In genomic region chr9:118401170-118401569, GRCm38 (mm10) we compare ENCODE assay signal across 17 mouse cellular contexts.
A peak's percentile ranks its signal among the peaks of the same experiment; 100 is the strongest.
DNase-seq lines count a peak whose midpoint lies in the region; ATAC-seq and TF ChIP-seq lines count a peak whose summit lies in the region.
"Had no signal": no experiment of that assay in that cellular context is flagged by ENCODE, and none has a peak within 500 bp of the region (broad histone marks: within the 10 kb centered on the region; RNA-seq: fewer than 3 reads in every experiment).

No protein-coding gene starts in this region.

- no peak overlapping the region for H3K9ac ChIP-seq in forebrain, embryonic 11.5 days (ENCODE audit: low read length)
- no peak overlapping the region for H3K9ac ChIP-seq in forebrain, embryonic 12.5 days
- no peak overlapping the region for H3K9ac ChIP-seq in liver, embryonic 14.5 days (replicated peaks)
- H3K9ac ChIP-seq in liver, embryonic 12.5 days: no peak overlapping the region
- H3K9ac ChIP-seq: liver, embryonic 15.5 days had no signal

- H3K27me3 ChIP-seq in forebrain, embryonic 11.5 days (ENCODE audit: control insufficient read depth, insufficient read depth, low read length): no peaks in the 10 kb centered on the region
- no peaks in the 10 kb centered on the region; the same call in 1 of the 2 replicates for H3K27me3 ChIP-seq in forebrain, embryonic 12.5 days
- no peaks in the 10 kb centered on the region for H3K27me3 ChIP-seq in liver, embryonic 14.5 days (ENCODE audit: control insufficient read depth, insufficient read depth, low read length)
- H3K27me3 ChIP-seq in liver, embryonic 12.5 days (replicated peaks): no peaks in the 10 kb centered on the region
- H3K27me3 ChIP-seq in thymus, adult 2 months (ENCODE audit: control insufficient read depth, insufficient read depth, low read length): no peaks in the 10 kb centered on the region
- H3K27me3 ChIP-seq: liver, embryonic 15.5 days; Patski had no signal

- no peak for TF ChIP-seq CTCF in liver, embryonic 14.5 days (IDR thresholded peaks at IDR 0.05; ENCODE audit: low read depth)
- no peak for TF ChIP-seq CTCF in thymus, adult 2 months (IDR thresholded peaks at IDR 0.05; ENCODE audit: borderline replicate concordance, control insufficient read depth, extremely low read depth, insufficient read depth, low read length, poor library complexity)

- no peak overlapping the region for H3K4me2 ChIP-seq in forebrain, embryonic 11.5 days (ENCODE audit: low read depth, low read length, severe bottlenecking)
- no peak overlapping the region for H3K4me2 ChIP-seq in forebrain, embryonic 12.5 days
- H3K4me2 ChIP-seq in liver, embryonic 14.5 days (ENCODE audit: low read depth): no peak overlapping the region
- no peak overlapping the region for H3K4me2 ChIP-seq in liver, embryonic 12.5 days
- H3K4me2 ChIP-seq: liver, embryonic 15.5 days had no signal

- H3K27ac ChIP-seq in forebrain, embryonic 11.5 days (ENCODE audit: low read depth, low read length): no peak overlapping the region
- no peak overlapping the region for H3K27ac ChIP-seq in forebrain, embryonic 12.5 days
- no peak overlapping the region for H3K27ac ChIP-seq in liver, embryonic 14.5 days
- H3K27ac ChIP-seq in liver, embryonic 12.5 days: no peak overlapping the region
- peak overlapping the region; percentile 57; the same call in 1 of the 2 replicates for H3K27ac ChIP-seq in thymus, adult 2 months (ENCODE audit: control insufficient read depth, insufficient read depth, low read length)
- H3K27ac ChIP-seq: heart, embryonic 10.5 days; hindbrain, embryonic 10.5 days; liver, embryonic 15.5 days had no signal

- intact Hi-C loops in heart, postnatal 10 days (cut with DNase I): no loop called here

- no peaks in the 10 kb centered on the region for H3K36me3 ChIP-seq in forebrain, embryonic 11.5 days (ENCODE audit: control insufficient read depth, insufficient read depth, low read length)
- H3K36me3 ChIP-seq in forebrain, embryonic 12.5 days (replicated peaks): no peaks in the 10 kb centered on the region
- no peaks in the 10 kb centered on the region for H3K36me3 ChIP-seq in liver, embryonic 14.5 days (replicated peaks; ENCODE audit: control insufficient read depth, insufficient read depth, low read depth)
- no peaks in the 10 kb centered on the region for H3K36me3 ChIP-seq in liver, embryonic 12.5 days
- H3K36me3 ChIP-seq in thymus, adult 2 months (ENCODE audit: control insufficient read depth, insufficient read depth, low read length): no peaks in the 10 kb centered on the region
- H3K36me3 ChIP-seq: heart, embryonic 10.5 days; hindbrain, embryonic 10.5 days; liver, embryonic 15.5 days had no signal

- no peak for TF ChIP-seq POLR2A in thymus, adult 2 months (IDR thresholded peaks at IDR 0.05; ENCODE audit: control insufficient read depth, extremely low read depth, insufficient read depth, low read length, poor library complexity)

- H3K9me3 ChIP-seq in forebrain, embryonic 11.5 days (ENCODE audit: control insufficient read depth, low read length): no peaks in the 10 kb centered on the region
- no peaks in the 10 kb centered on the region for H3K9me3 ChIP-seq in forebrain, embryonic 12.5 days
- no peaks in the 10 kb centered on the region for H3K9me3 ChIP-seq in liver, embryonic 14.5 days (ENCODE audit: control insufficient read depth, low read length)
- H3K9me3 ChIP-seq in liver, embryonic 12.5 days (replicated peaks): no peaks in the 10 kb centered on the region
- H3K9me3 ChIP-seq: heart, embryonic 10.5 days; hindbrain, embryonic 10.5 days; liver, embryonic 15.5 days had no signal

- H3K4me1 ChIP-seq in forebrain, embryonic 11.5 days (replicated peaks; ENCODE audit: control insufficient read depth, insufficient read depth, low read length): no peaks in the 10 kb centered on the region
- no peaks in the 10 kb centered on the region for H3K4me1 ChIP-seq in forebrain, embryonic 12.5 days
- 0 out of 4 replicates have a peak, but pooled peaks cover 0 to 2% of the 10 kb centered on the region in 2 experiments for H3K4me1 ChIP-seq in liver, embryonic 14.5 days (replicated peaks; ENCODE audit: control insufficient read depth in 2 of 2, insufficient read depth in 2 of 2, low read length in 1 of 2)
- no peaks in the 10 kb centered on the region for H3K4me1 ChIP-seq in liver, embryonic 12.5 days
- H3K4me1 ChIP-seq in thymus, adult 2 months (replicated peaks; ENCODE audit: control insufficient read depth, insufficient read depth, low read length): peaks cover 52% of the 10 kb centered on the region
- H3K4me1 ChIP-seq: heart, embryonic 10.5 days; liver, embryonic 15.5 days had no signal

- no peak for TF ChIP-seq EP300 in liver, embryonic 14.5 days (IDR thresholded peaks at IDR 0.05; ENCODE audit: low read depth)

- 0 out of 2 replicates have a peak, but pooled peaks have one; percentile 18 for ATAC-seq in forebrain, embryonic 11.5 days (replicated peaks; ENCODE audit: low FRiP score)
- no peak for ATAC-seq in forebrain, embryonic 12.5 days (ENCODE audit: low FRiP score)
- ATAC-seq in liver, embryonic 14.5 days (ENCODE audit: insufficient read depth): 0 out of 2 replicates have a peak, but pooled peaks have one; percentile 13
- ATAC-seq in liver, embryonic 12.5 days: no peak; the same call in 1 of the 2 replicates
- ATAC-seq: Patski had no signal

- DNase-seq in forebrain, embryonic 11.5 days (ENCODE audit: low spot score): no peak
- no peak for DNase-seq in liver, embryonic 14.5 days (ENCODE audit: low read depth in 3 of 3, low spot score in 3 of 3)
- DNase-seq in thymus, adult 2 months: no peak
- DNase-seq in thymus, adult 18-20 months: no peak
- DNase-seq in heart, postnatal 10 days: no peak
- DNase-seq in thymus, postnatal 14 days: no peak
- DNase-seq: adrenal gland, postnatal 36 days; cerebellum, adult 9-10 months; gastrocnemius, postnatal 25 days; kidney, postnatal 14 days; layer of hippocampus, adult 9-11 months had no signal

- H3K4me3 ChIP-seq in forebrain, embryonic 11.5 days (ENCODE audit: low read depth, low read length): no peak overlapping the region
- no peak overlapping the region for H3K4me3 ChIP-seq in forebrain, embryonic 12.5 days (replicated peaks)
- no peak overlapping the region for H3K4me3 ChIP-seq in liver, embryonic 14.5 days (ENCODE audit: insufficient read depth in 1 of 2, low read depth in 2 of 2, low read length in 2 of 2)
- no peak overlapping the region for H3K4me3 ChIP-seq in liver, embryonic 12.5 days
- H3K4me3 ChIP-seq in thymus, adult 2 months (ENCODE audit: control insufficient read depth, insufficient read depth, low read length): no peak overlapping the region
- H3K4me3 ChIP-seq: heart, embryonic 10.5 days; hindbrain, embryonic 10.5 days; liver, embryonic 15.5 days had no signal

Comparison
In these comparisons a context has a peak if more than half of its experiments do, and no peak if none do; other contexts are left out.
1. ATAC-seq: peak in forebrain, embryonic 11.5 days (single experiment) and liver, embryonic 14.5 days (single experiment); none in forebrain, embryonic 12.5 days (single experiment) and liver, embryonic 12.5 days (single experiment).